Mouse (Mus musculus) limb, embryonic 14.5 days (tissue): ENCODE results near the gene Cdk11b. TPM values are rescaled to one million over a fixed set of nuclear protein-coding genes. Genes with fewer than 3 reads are reported as not detected.
A peak's percentile ranks its signal among the peaks of the same experiment; 100 is the strongest.

Source experiments
- ATAC-seq: fragments of 200-750 bp; cut with Nextera tagmentation; 2 replicates; pipeline ENCODE4 v1.8.0; 2017; ENCODE audit warnings: low read depth, moderate number of reproducible peaks, moderate TSS enrichment; ENCODE audit not compliant: low FRiP score
- DNase-seq: peaks from one replicate; pipeline ENCODE4 v3.0.0-alpha.2; 2015; ENCODE audit warnings: low spot score
- H3K27ac ChIP-seq: fragments of 300-500 bp; sonication (generic); replicated peaks from 2 replicates; pipeline ENCODE4 v1.5.1; 2014; ENCODE audit warnings: low read depth, mild to moderate bottlenecking, low read length, moderate library complexity, mixed read lengths
- H3K27me3 ChIP-seq: fragments of 300-500 bp; sonication (generic); 2 replicates; pipeline ENCODE4 v1.6.1; 2014; ENCODE audit warnings: low read length, mixed read lengths; ENCODE audit not compliant: control insufficient read depth, insufficient read depth
- H3K36me3 ChIP-seq: fragments of 300-500 bp; sonication (generic); 2 replicates; pipeline ENCODE4 v1.6.1; 2014; ENCODE audit warnings: mild to moderate bottlenecking, low read length, moderate library complexity, mixed read lengths; ENCODE audit not compliant: control insufficient read depth, insufficient read depth
- H3K4me1 ChIP-seq: fragments of 300-500 bp; sonication (generic); 2 replicates; pipeline ENCODE4 v1.6.1; 2014; ENCODE audit warnings: antibody characterized with exemption, low read length, mixed read lengths; ENCODE audit not compliant: control insufficient read depth, insufficient read depth
- H3K4me2 ChIP-seq: fragments of 300-500 bp; sonication (generic); replicated peaks from 2 replicates; pipeline ENCODE4 v1.6.1; 2014; ENCODE audit warnings: low read depth, mild to moderate bottlenecking, low read length, moderate library complexity; ENCODE audit not compliant: severe bottlenecking
- H3K4me3 ChIP-seq: fragments of 300-500 bp; sonication (generic); replicated peaks from 2 replicates; pipeline ENCODE4 v1.5.1; 2014; ENCODE audit warnings: low read length
- H3K9ac ChIP-seq: fragments of 300-500 bp; sonication (generic); 2 replicates; pipeline ENCODE4 v1.6.1; 2014; ENCODE audit warnings: mild to moderate bottlenecking, low read depth, low read length, moderate library complexity; ENCODE audit not compliant: severe bottlenecking
- H3K9me3 ChIP-seq: fragments of 300-500 bp; sonication (generic); 2 replicates; pipeline ENCODE4 v1.6.1; 2016; ENCODE audit warnings: low read length; ENCODE audit not compliant: control insufficient read depth
- POLR2A ChIP-seq: fragments of 200-500 bp; IDR thresholded peaks from 2 replicates; pipeline ENCODE4 v1.8.0; 2012; ENCODE audit warnings: inconsistent platforms, mild to moderate bottlenecking, moderate library complexity, borderline replicate concordance; ENCODE audit not compliant: insufficient read depth, insufficient read length; ENCODE audit errors: extremely low read depth
- WGBS: fragments of 180-500 bp; shearing (Covaris S2); extraction: QIAGEN DNeasy Blood & Tissue Kit; methylation state at CpG from one replicate; pipeline ENCODE4 v1.1.7; 2014; 5-methylcytosine and 5-hydroxymethylcytosine counted together
- polyA plus RNA-seq, 2 experiments: library from polyadenylated mRNA; depleted of rRNA in 1 of 2; stranded (reverse) in 1 of 2; unstranded in 1 of 2; fragments of >200 nt; fragmentation: Nextera tagmentation in 1 of 2; extraction: Ambion mirVana in 1 of 2; gene quantifications; 2 replicates each; pipeline versions ENCODE4 v1.2.1 to v1.2.3; 2012 to 2014

The Cdk11b gene
- polyA plus RNA-seq, 2 experiments, result 53.9 to 65.6 TPM

DNA sequence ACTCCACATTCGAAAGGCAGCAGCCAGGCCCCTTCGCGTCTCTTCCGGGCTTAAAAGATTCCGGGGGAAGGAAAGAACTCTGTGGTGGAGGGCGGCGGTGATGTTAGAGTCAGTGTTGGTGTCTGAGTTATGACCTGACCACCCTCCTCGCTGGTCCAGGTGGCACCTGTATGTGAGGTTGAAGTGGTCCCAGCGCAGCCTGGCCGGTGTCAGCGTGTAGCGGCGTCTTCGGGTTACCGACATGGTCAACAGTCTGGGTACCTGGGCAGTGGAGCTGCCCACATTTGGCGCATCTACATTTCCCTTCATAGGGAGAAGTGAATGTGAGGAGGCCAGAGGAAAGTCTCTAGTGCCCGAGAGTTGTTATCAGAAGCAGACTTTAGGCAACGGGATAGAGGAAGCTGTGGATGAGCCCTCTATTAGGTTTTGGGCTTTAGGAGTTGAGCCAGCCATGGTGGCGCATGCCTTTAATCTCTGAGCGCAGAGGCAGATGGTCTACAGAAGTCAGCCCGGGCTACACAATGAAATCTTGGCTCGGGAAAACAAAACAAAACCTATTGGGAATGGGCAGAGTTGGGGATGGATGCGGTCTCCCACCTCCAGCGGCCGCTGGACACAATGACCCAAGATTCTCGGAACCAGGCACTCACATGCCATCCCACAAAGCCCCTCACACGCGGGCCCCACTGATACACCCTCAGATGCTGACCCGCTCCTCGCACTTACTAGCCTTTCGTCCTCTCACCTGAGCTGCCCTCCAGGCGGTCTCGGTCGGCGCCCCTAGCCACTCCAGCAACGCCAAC lies 27.8 kb downstream of the Cdk11b start:
- no peak for ATAC-seq
- TF ChIP-seq POLR2A, result no peak
- Histone ChIP-seq H3K4me2 (peak overlapping the region; percentile 94), H3K4me3 (peak overlapping the region; percentile 44), H3K36me3 (peaks cover 57% of the 10 kb centered on the region), H3K27ac (no peak overlapping the region), H3K9me3 (no peaks in the 10 kb centered on the region), H3K9ac (peak overlapping the region; percentile 66), H3K4me1 (peaks cover 28% of the 10 kb centered on the region), H3K27me3 (peaks cover 53% of the 10 kb centered on the region)
- DNase-seq, result no peak
- WGBS, result 22% methylated on average over 35 of the region's 36 CpGs

DNA sequence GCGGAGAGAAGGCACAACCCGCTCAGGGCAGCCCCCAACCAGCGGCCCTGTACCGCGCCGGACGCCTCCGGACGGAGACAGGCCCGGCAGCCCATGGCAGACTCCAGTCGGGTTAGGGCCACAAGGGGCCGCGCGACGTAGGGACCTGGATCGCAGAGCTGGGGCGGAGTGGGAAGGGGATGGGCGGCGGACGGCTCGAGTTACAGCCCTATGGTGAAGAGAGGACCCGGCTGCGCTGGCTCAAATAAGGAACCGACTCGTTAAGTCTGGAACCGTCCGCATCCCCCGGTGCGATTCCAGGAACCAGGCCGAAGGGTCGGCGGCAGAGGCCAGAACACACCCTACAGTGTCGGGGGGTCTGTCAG lies 28.4 kb downstream of the Cdk11b start, which contains the start of gene Mmp23:
Mmp23 (minus strand) TSS at position 299 of the 365 bp plus-strand sequence.
- WGBS, result under 1% methylated on average over 33 of the region's 33 CpGs
- Histone ChIP-seq H3K9ac (peak within 1 kb of the TSS; percentile 66), H3K4me3 (peak within 1 kb of the TSS; percentile 44), H3K4me2 (peak within 1 kb of the TSS; percentile 94), H3K9me3 (no peaks in the 10 kb centered on the region), H3K4me1 (peaks cover 28% of the 10 kb centered on the region), H3K27me3 (peaks cover 53% of the 10 kb centered on the region), H3K36me3 (peaks cover 54% of the 10 kb centered on the region), H3K27ac (no peak within 1 kb of the TSS)
- peak; percentile 46 for DNase-seq
- ATAC-seq, result peak; percentile 62
- TF ChIP-seq POLR2A, result no peak

DNA sequence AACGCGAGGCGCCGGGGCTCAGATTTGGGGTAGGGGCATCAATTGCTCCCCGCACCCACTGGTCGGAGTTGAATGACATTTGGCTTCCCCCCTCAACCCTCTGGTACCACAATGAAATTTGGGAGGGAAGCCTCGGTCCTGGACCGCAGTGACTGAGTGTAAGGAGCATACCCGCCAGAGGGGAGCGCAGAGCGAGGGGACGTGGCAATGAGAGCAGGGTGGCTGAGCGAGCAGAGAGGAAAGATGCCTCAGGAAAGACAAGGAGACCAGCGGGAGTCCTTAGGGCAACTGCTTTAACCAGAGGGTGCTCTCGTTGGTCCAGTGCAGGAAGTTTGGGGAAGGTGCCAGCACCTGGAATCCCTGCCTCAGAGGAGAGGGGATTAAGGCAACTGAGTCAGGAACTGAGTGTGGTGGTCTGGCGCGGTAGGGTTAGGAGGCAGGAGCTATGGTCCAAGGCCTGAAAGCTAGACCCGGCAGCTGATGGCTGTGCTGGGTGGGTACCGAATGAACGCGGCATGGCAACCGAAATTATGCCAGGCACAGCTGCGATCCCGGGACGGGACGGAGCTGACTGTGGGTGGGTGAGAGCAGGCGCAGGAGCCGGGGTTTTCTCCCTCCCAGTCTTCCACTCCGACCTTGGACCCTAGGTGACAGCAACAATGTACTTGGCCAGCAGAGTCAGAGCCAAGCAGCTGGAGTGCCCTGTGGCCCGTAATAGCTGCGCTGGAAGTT lies 29.0 kb downstream of the Cdk11b start:
- DNase-seq (no peak), ATAC-seq (peak; percentile 35; the same call in 1 of the 2 replicates)
- WGBS, result 2% methylated on average over 31 of the region's 31 CpGs

DNA sequence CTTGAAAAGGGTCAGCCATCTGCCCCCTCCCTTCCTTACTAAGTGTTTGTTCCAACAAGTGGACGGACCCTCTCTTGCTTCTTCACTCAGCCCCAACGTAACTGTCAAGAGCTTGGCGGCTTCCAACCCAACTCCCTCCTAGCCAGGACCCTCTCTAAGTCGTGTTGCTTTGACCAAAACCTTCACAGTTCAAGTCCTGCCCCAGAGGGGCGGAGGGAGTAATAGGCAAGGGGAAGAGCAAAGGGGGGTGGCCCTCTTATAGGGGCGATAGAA lies 29.5 kb downstream of the Cdk11b start:
- Histone ChIP-seq H3K27ac (no peak overlapping the region), H3K4me1 (peaks cover 28% of the 10 kb centered on the region), H3K27me3 (peaks cover 53% of the 10 kb centered on the region), H3K4me3 (peak overlapping the region; percentile 44), H3K36me3 (peaks cover 54% of the 10 kb centered on the region), H3K4me2 (peak overlapping the region; percentile 94), H3K9ac (peak overlapping the region; percentile 38; the same call in 1 of the 2 replicates), H3K9me3 (no peaks in the 10 kb centered on the region)
- ATAC-seq (0 out of 2 replicates have a peak, but pooled peaks have one; percentile 5), DNase-seq (no peak)
- no peak for TF ChIP-seq POLR2A
- 5% methylated on average over 6 of the region's 6 CpGs for WGBS

More for the DNA sequence above, 29.0 kb downstream of the Cdk11b start:
- Histone ChIP-seq H3K4me1 (peaks cover 28% of the 10 kb centered on the region), H3K9ac (peak overlapping the region; percentile 66), H3K27ac (no peak overlapping the region), H3K36me3 (peaks cover 54% of the 10 kb centered on the region), H3K4me2 (peak overlapping the region; percentile 94), H3K9me3 (no peaks in the 10 kb centered on the region), H3K4me3 (peak overlapping the region; percentile 44), H3K27me3 (peaks cover 53% of the 10 kb centered on the region)
- no peak for TF ChIP-seq POLR2A

DNA sequence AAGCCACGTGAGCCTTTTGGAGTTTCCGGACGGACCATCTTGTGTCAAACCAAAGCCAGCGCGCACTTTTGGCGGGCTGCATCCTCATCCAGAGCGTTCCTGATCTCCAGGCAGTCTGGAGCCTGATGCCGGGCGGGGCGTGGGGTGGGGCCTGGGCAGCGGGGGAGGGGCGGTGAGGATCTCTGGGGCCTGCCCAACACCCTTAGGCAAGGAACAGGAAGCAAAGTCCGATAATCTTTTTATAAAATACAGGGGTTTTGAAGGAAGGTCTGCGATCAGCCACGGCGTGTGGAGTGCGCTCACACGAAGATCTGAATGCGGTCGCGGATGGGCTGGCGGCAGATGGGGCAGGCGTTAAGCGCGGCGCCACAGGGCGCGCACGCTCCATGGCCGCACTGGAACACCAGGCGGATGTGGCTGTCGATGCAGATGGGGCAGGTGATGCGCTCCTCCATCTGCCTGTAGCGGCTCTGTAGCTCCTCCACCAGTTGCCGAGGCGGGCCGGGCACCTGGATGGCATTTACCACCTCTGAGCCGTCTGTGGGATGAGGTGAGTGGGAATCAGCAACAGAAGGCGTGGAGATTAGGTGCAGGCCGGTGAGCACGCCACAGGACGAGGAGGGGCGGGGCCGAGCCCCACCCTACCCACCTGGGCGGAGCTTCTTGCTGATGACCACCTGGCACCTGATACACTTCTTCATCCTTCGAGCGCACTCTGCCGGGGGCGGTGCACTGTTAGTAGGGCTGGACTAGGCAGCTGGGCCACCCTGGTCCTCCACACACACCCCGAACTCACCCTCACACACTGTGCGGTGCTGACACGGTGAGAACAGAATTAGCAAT lies 30.0 kb downstream of the Cdk11b start:
- DNase-seq, result peak; percentile 47
- ATAC-seq, result peak; percentile 35; the same call in 1 of the 2 replicates
- H3K4me3 ChIP-seq, result peak overlapping the region; percentile 44
- H3K4me2 ChIP-seq, result peak overlapping the region; percentile 94
- no peak for TF ChIP-seq POLR2A
- no peaks in the 10 kb centered on the region for H3K9me3 ChIP-seq
- WGBS, result 1% methylated on average over 45 of the region's 52 CpGs
- peaks cover 51% of the 10 kb centered on the region for H3K36me3 ChIP-seq
- H3K4me1 ChIP-seq, result peaks cover 28% of the 10 kb centered on the region
- H3K27ac ChIP-seq, result no peak overlapping the region
- peak overlapping the region; percentile 38 for H3K9ac ChIP-seq
- H3K27me3 ChIP-seq, result peaks cover 53% of the 10 kb centered on the region
